Mouse (Mus musculus) midbrain, embryonic 16.5 days (tissue): ENCODE data around the gene Iqcm. TPM values are rescaled to one million over a fixed set of nuclear protein-coding genes. Genes with fewer than 3 reads are reported as not detected.
"Not testable (repeated sequence)": the region's sequence is repeated elsewhere in the genome, so short reads cannot be mapped to it uniquely, and the experiment has no call there.

Experiments
- ATAC-seq: fragments of 200-750 bp; cut with Nextera tagmentation; 2 replicates; pipeline ENCODE4 v1.8.0; 2017; ENCODE audit warnings: moderate TSS enrichment
- H3K27ac ChIP-seq: fragments of 300-500 bp; sonication (generic); 2 replicates; pipeline ENCODE4 v1.5.1; 2014; ENCODE audit warnings: mild to moderate bottlenecking, low read length, mixed read lengths
- H3K27me3 ChIP-seq: fragments of 300-500 bp; sonication (generic); 2 replicates; pipeline ENCODE4 v1.6.1; 2014; ENCODE audit warnings: low read depth, low read length, mixed read lengths; ENCODE audit not compliant: control insufficient read depth, insufficient read depth
- H3K36me3 ChIP-seq: fragments of 300-500 bp; sonication (generic); 2 replicates; pipeline ENCODE4 v1.6.1; 2014; ENCODE audit warnings: mild to moderate bottlenecking, low read length, moderate library complexity, mixed read lengths; ENCODE audit not compliant: control insufficient read depth, insufficient read depth
- H3K4me1 ChIP-seq: fragments of 300-500 bp; sonication (generic); 2 replicates; pipeline ENCODE4 v1.6.1; 2014; ENCODE audit warnings: mild to moderate bottlenecking, low read length, mixed read lengths; ENCODE audit not compliant: control insufficient read depth, insufficient read depth
- H3K4me2 ChIP-seq: fragments of 300-500 bp; sonication (generic); 2 replicates; pipeline ENCODE4 v1.6.1; 2014; ENCODE audit warnings: mild to moderate bottlenecking, low read length, mixed read lengths
- H3K4me3 ChIP-seq: fragments of 300-500 bp; sonication (generic); 2 replicates; pipeline ENCODE4 v1.5.1; 2014; ENCODE audit warnings: low read depth, mild to moderate bottlenecking, low read length, moderate library complexity, mixed read lengths
- H3K9ac ChIP-seq: fragments of 300-500 bp; sonication (generic); 2 replicates; pipeline ENCODE4 v1.6.1; 2014; ENCODE audit warnings: low read depth, low read length, mixed read lengths
- H3K9me3 ChIP-seq: fragments of 300-500 bp; sonication (generic); replicated peaks from 2 replicates; pipeline ENCODE4 v1.6.1; 2014; ENCODE audit warnings: mild to moderate bottlenecking, low read length, mixed read lengths; ENCODE audit not compliant: control insufficient read depth, poor library complexity, severe bottlenecking
- WGBS: fragments of 180-500 bp; shearing (Covaris S2); extraction: QIAGEN DNeasy Blood & Tissue Kit; methylation state at CpG from one replicate; pipeline ENCODE4 v1.1.7; 2014; 5-methylcytosine and 5-hydroxymethylcytosine counted together
- polyA plus RNA-seq: library from polyadenylated mRNA; unstranded; fragments of >200 nt; fragmentation: Nextera tagmentation; extraction: Ambion mirVana; gene quantifications from 2 replicates; pipeline ENCODE4 v1.2.1, GENCODE M21; 2015

Gene Iqcm
- polyA plus RNA-seq: 0.09 and 0.14 TPM in 2 replicates

GRCm38 (mm10) chr8:75448394-75448793 is at the start of gene Iqcm:
Gene Iqcm, plus strand, starts transcription at chr8:75448694.
- Histone ChIP-seq H3K4me2 (no peak within 1 kb of the TSS), H3K4me3 (no peak within 1 kb of the TSS), H3K9me3 (no peaks in the 10 kb centered on the region), H3K36me3 (no peaks in the 10 kb centered on the region), H3K27me3 (no peaks in the 10 kb centered on the region), H3K4me1 (no peaks in the 10 kb centered on the region), H3K27ac (no peak within 1 kb of the TSS), H3K9ac (no peak within 1 kb of the TSS)
- WGBS: 93% methylated on average over 7 of the region's 7 CpGs
- ATAC-seq: no peak

GRCm38 (mm10) chr8:75406489-75406888 is 42.0 kb upstream of the Iqcm start, which contains the start of gene Gm10358:
Gene Gm10358, minus strand, starts transcription at chr8:75406589.
- no peaks in the 10 kb centered on the region for H3K36me3 ChIP-seq
- H3K9ac ChIP-seq: no peak within 1 kb of the TSS
- no peak for ATAC-seq
- H3K9me3 ChIP-seq: no peaks in the 10 kb centered on the region
- no peaks in the 10 kb centered on the region for H3K27me3 ChIP-seq
- 94% methylated on average over 5 of the region's 5 CpGs for WGBS
- H3K4me1 ChIP-seq: no peaks in the 10 kb centered on the region
- no peak within 1 kb of the TSS for H3K4me2 ChIP-seq
- H3K27ac ChIP-seq: no peak within 1 kb of the TSS
- no peak within 1 kb of the TSS for H3K4me3 ChIP-seq

GRCm38 (mm10) chr8:75415696-75416095 is 32.8 kb upstream of the Iqcm start:
- H3K4me1 ChIP-seq, H3K9ac ChIP-seq, H3K4me2 ChIP-seq, H3K27me3 ChIP-seq, H3K4me3 ChIP-seq, H3K9me3 ChIP-seq, H3K27ac ChIP-seq, H3K36me3 ChIP-seq, ATAC-seq: not testable (repeated sequence)
- 79% methylated on average over 3 of the region's 3 CpGs for WGBS

GRCm38 (mm10) chr8:75476756-75477155 is 28.3 kb downstream of the Iqcm start:
- WGBS: 88% methylated on average over 1 of the region's 1 CpGs
- Histone ChIP-seq H3K9me3 (no peaks in the 10 kb centered on the region), H3K27ac (no peak overlapping the region), H3K27me3 (no peaks in the 10 kb centered on the region), H3K4me2 (no peak overlapping the region), H3K4me3 (no peak overlapping the region), H3K9ac (no peak overlapping the region), H3K36me3 (no peaks in the 10 kb centered on the region), H3K4me1 (no peaks in the 10 kb centered on the region)
- ATAC-seq: no peak

GRCm38 (mm10) chr8:75489035-75489678 is 40.7 kb downstream of the Iqcm start:
- Histone ChIP-seq H3K27me3 (no peaks in the 10 kb centered on the region), H3K4me2 (no peak overlapping the region), H3K27ac (no peak overlapping the region), H3K4me1 (no peaks in the 10 kb centered on the region), H3K4me3 (no peak overlapping the region), H3K36me3 (no peaks in the 10 kb centered on the region), H3K9me3 (no peaks in the 10 kb centered on the region), H3K9ac (no peak overlapping the region)
- WGBS: 82% methylated on average over 13 of the region's 13 CpGs
- ATAC-seq: no peak

GRCm38 (mm10) chr8:75509299-75509698 is 60.8 kb downstream of the Iqcm start:
- ATAC-seq: no peak
- WGBS: 12% methylated on average over 1 of the region's 1 CpGs
- no peak overlapping the region for H3K9ac ChIP-seq
- H3K4me3 ChIP-seq: no peak overlapping the region
- H3K36me3 ChIP-seq: no peaks in the 10 kb centered on the region
- H3K27ac ChIP-seq: no peak overlapping the region
- H3K4me1 ChIP-seq: no peaks in the 10 kb centered on the region
- no peaks in the 10 kb centered on the region for H3K27me3 ChIP-seq
- no peak overlapping the region for H3K4me2 ChIP-seq
- no peaks in the 10 kb centered on the region for H3K9me3 ChIP-seq

- H3K9me3 ChIP-seq: no peaks in the 10 kb centered on the region
- no peaks in the 10 kb centered on the region for H3K36me3 ChIP-seq
- H3K4me3 ChIP-seq: no peak overlapping the region
- H3K27ac ChIP-seq: no peak overlapping the region
- WGBS: 83% methylated on average over 3 of the region's 3 CpGs
- no peaks in the 10 kb centered on the region for H3K4me1 ChIP-seq
- no peak overlapping the region for H3K4me2 ChIP-seq
- no peak for ATAC-seq
- H3K9ac ChIP-seq: no peak overlapping the region
- no peaks in the 10 kb centered on the region for H3K27me3 ChIP-seq
Observed at GRCm38 (mm10) chr8:75513786-75514185, 65.3 kb downstream of the Iqcm start.

GRCm38 (mm10) chr8:75549284-75549683 is 100.8 kb downstream of the Iqcm start:
- no peaks in the 10 kb centered on the region for H3K27me3 ChIP-seq
- 98% methylated on average over 3 of the region's 3 CpGs for WGBS

GRCm38 (mm10) chr8:75596281-75596680 is 147.8 kb downstream of the Iqcm start:
- Histone ChIP-seq H3K4me3 (no peak overlapping the region), H3K4me2 (no peak overlapping the region), H3K36me3 (no peaks in the 10 kb centered on the region), H3K27me3 (no peaks in the 10 kb centered on the region), H3K27ac (no peak overlapping the region), H3K4me1 (no peaks in the 10 kb centered on the region), H3K9me3 (no peaks in the 10 kb centered on the region), H3K9ac (no peak overlapping the region)
- 84% methylated on average over 2 of the region's 2 CpGs for WGBS
- ATAC-seq: no peak

More at GRCm38 (mm10) chr8:75549284-75549683, 100.8 kb downstream of the Iqcm start:
- Histone ChIP-seq H3K4me2 (no peak overlapping the region), H3K4me1 (no peaks in the 10 kb centered on the region), H3K9ac (no peak overlapping the region), H3K4me3 (no peak overlapping the region), H3K36me3 (no peaks in the 10 kb centered on the region), H3K27ac (no peak overlapping the region), H3K9me3 (no peaks in the 10 kb centered on the region)
- no peak for ATAC-seq
